In the genomic region with DNA sequence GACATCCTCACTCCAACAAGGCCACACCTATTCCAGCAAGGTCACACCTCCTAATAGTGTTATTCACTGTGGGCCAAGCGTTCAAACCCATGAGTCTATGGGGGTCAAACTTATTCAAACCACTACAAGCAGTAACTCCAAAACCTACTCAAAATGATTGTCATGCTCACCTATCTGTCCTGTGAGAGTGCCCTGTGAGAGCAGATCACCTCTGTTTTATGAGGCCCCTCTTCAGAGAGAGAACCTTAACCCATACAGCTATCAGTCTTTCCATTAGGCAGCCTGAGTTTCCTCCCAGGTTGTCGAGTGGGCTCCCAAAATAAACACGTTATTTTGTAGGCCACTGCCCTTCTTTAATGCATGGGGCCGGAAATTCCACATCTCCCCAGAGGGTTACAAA, we compare ENCODE assay signal across 27 mouse cellular contexts. TPM values are rescaled to one million over a fixed set of nuclear protein-coding genes. Genes with fewer than 3 reads are reported as not detected.
DNase-seq lines count a peak whose midpoint lies in the region; ATAC-seq and TF ChIP-seq lines count a peak whose summit lies in the region.
"Had no signal": no experiment of that assay in that cellular context is flagged by ENCODE, and none has a peak within 500 bp of the region (broad histone marks: within the 10 kb centered on the region; RNA-seq: fewer than 3 reads in every experiment).

No protein-coding gene starts in this region.

- peaks cover 35% of the 10 kb centered on the region for H3K36me3 ChIP-seq in kidney, embryonic 15.5 days
- no peaks in the 10 kb centered on the region for H3K36me3 ChIP-seq in midbrain, embryonic 11.5 days (ENCODE audit: control insufficient read depth, insufficient read depth, low read length)
- no peaks in the 10 kb centered on the region for H3K36me3 ChIP-seq in midbrain, embryonic 16.5 days (ENCODE audit: control insufficient read depth, insufficient read depth, low read length)
- peaks cover 11% of the 10 kb centered on the region for H3K36me3 ChIP-seq in myocyte (ENCODE audit: control insufficient read depth, insufficient read depth)

- no peaks in the 10 kb centered on the region for H3K9me3 ChIP-seq in kidney, embryonic 15.5 days (replicated peaks)
- no peaks in the 10 kb centered on the region for H3K9me3 ChIP-seq in midbrain, embryonic 11.5 days (ENCODE audit: control insufficient read depth, low read length)
- no peaks in the 10 kb centered on the region for H3K9me3 ChIP-seq in midbrain, embryonic 16.5 days (replicated peaks; ENCODE audit: control insufficient read depth, low read length, poor library complexity, severe bottlenecking)
- H3K9me3 ChIP-seq: embryonic facial prominence, embryonic 12.5 days; embryonic facial prominence, embryonic 15.5 days; forebrain, embryonic 12.5 days; forebrain, embryonic 15.5 days; heart, embryonic 15.5 days had no signal

- no peaks in the 10 kb centered on the region for H3K27me3 ChIP-seq in kidney, embryonic 15.5 days
- no peaks in the 10 kb centered on the region for H3K27me3 ChIP-seq in midbrain, embryonic 11.5 days (ENCODE audit: control insufficient read depth, insufficient read depth, low read length)
- no peaks in the 10 kb centered on the region for H3K27me3 ChIP-seq in midbrain, embryonic 16.5 days (ENCODE audit: control insufficient read depth, insufficient read depth, low read depth, low read length)
- H3K27me3 ChIP-seq in myocyte (ENCODE audit: control insufficient read depth, insufficient read depth, insufficient read length), result no peaks in the 10 kb centered on the region
- H3K27me3 ChIP-seq: embryonic facial prominence, embryonic 12.5 days; embryonic facial prominence, embryonic 15.5 days; forebrain, embryonic 12.5 days; forebrain, embryonic 15.5 days; heart, embryonic 15.5 days had no signal

- TF ChIP-seq CTCF in embryonic fibroblast, embryonic 13.5 days (IDR thresholded peaks at IDR 0.05; ENCODE audit: borderline replicate concordance, insufficient read depth, low read length), result no peak

- H3K4me1 ChIP-seq in kidney, embryonic 15.5 days, result 0 out of 2 replicates have a peak, but pooled peaks cover 4% of the 10 kb centered on the region
- no peaks in the 10 kb centered on the region; the same call in 1 of the 2 replicates for H3K4me1 ChIP-seq in midbrain, embryonic 11.5 days (ENCODE audit: control insufficient read depth, insufficient read depth, low read length)
- 0 out of 2 replicates have a peak, but pooled peaks cover 2% of the 10 kb centered on the region for H3K4me1 ChIP-seq in midbrain, embryonic 16.5 days (ENCODE audit: control insufficient read depth, insufficient read depth, low read length)
- peaks cover 19% of the 10 kb centered on the region for H3K4me1 ChIP-seq in embryonic fibroblast, embryonic 13.5 days (ENCODE audit: control insufficient read depth, insufficient read depth, low read length)
- H3K4me1 ChIP-seq: embryonic facial prominence, embryonic 12.5 days; embryonic facial prominence, embryonic 15.5 days had no signal

- H3ac ChIP-seq in myocyte (ENCODE audit: control insufficient read depth, insufficient read length), result no peak overlapping the region

- no peak overlapping the region for H3K27ac ChIP-seq in kidney, embryonic 15.5 days
- H3K27ac ChIP-seq in midbrain, embryonic 11.5 days (ENCODE audit: low read depth, low read length), result no peak overlapping the region
- no peak overlapping the region for H3K27ac ChIP-seq in midbrain, embryonic 16.5 days (ENCODE audit: low read length)
- H3K27ac ChIP-seq in embryonic fibroblast, embryonic 13.5 days (ENCODE audit: insufficient read depth, low read length), result peak overlapping the region; percentile 97; the same call in 1 of the 2 replicates
- H3K27ac ChIP-seq: embryonic facial prominence, embryonic 12.5 days; embryonic facial prominence, embryonic 15.5 days; forebrain, embryonic 12.5 days; forebrain, embryonic 15.5 days; heart, embryonic 15.5 days; hindbrain, embryonic 14.5 days; hindbrain, postnatal 0 days had no signal

- no peak for TF ChIP-seq POLR2A in embryonic fibroblast, embryonic 13.5 days (IDR thresholded peaks at IDR 0.05; ENCODE audit: low read depth, low read length)
- TF ChIP-seq POLR2A in myocyte (IDR thresholded peaks at IDR 0.05; ENCODE audit: insufficient read length, low read depth), result no peak

- H3K79me2 ChIP-seq in myocyte (ENCODE audit: control insufficient read depth, insufficient read depth), result no peaks in the 10 kb centered on the region

- 44% methylated on average over 4 of the region's 4 CpGs for WGBS in kidney, embryonic 15.5 days
- 75% methylated on average over 4 of the region's 4 CpGs for WGBS in midbrain, embryonic 11.5 days
- WGBS in midbrain, embryonic 16.5 days, result 77% methylated on average over 4 of the region's 4 CpGs

- H3K9ac ChIP-seq in kidney, embryonic 15.5 days, result no peak overlapping the region
- no peak overlapping the region for H3K9ac ChIP-seq in midbrain, embryonic 11.5 days (ENCODE audit: low read length)
- no peak overlapping the region for H3K9ac ChIP-seq in midbrain, embryonic 16.5 days (ENCODE audit: low read depth, low read length)
- H3K9ac ChIP-seq: embryonic facial prominence, embryonic 12.5 days; embryonic facial prominence, embryonic 15.5 days; forebrain, embryonic 12.5 days; forebrain, embryonic 15.5 days; heart, embryonic 15.5 days; hindbrain, embryonic 14.5 days had no signal

- no peak overlapping the region for H3K4me3 ChIP-seq in kidney, embryonic 15.5 days (replicated peaks)
- H3K4me3 ChIP-seq in midbrain, embryonic 11.5 days (ENCODE audit: low read depth, low read length), result no peak overlapping the region
- H3K4me3 ChIP-seq in midbrain, embryonic 16.5 days (ENCODE audit: low read depth, low read length), result no peak overlapping the region
- H3K4me3 ChIP-seq in embryonic fibroblast, embryonic 13.5 days (ENCODE audit: insufficient read depth, low read length), result no peak overlapping the region
- no peak overlapping the region for H3K4me3 ChIP-seq in myocyte
- H3K4me3 ChIP-seq: embryonic facial prominence, embryonic 12.5 days; embryonic facial prominence, embryonic 15.5 days; erythroblast, embryonic 14.5 days; forebrain, embryonic 12.5 days; forebrain, embryonic 15.5 days; heart, embryonic 15.5 days had no signal

- no peak for DNase-seq in kidney, adult 11 months
- peak; percentile 53 for DNase-seq in midbrain, embryonic 11.5 days (ENCODE audit: low spot score, missing footprints)
- DNase-seq in cerebellum, adult 8-10 months, result no peak
- no peak for DNase-seq in spleen, postnatal 36 days (ENCODE audit: low spot score in 2 of 2)
- DNase-seq: adrenal gland, adult 8-10 months; adrenal gland, postnatal 25 days; cerebellum, adult 18-20 months; cerebellum, adult 9-11 months; cerebellum, postnatal 25 days; gastrocnemius, postnatal 25 days; heart, adult 18-20 months; heart, postnatal 14 days; heart, postnatal 4 days had no signal

- ATAC-seq in kidney, embryonic 15.5 days (replicated peaks; ENCODE audit: low FRiP score), result 0 out of 2 replicates have a peak, but pooled peaks have one; percentile 18
- ATAC-seq in midbrain, embryonic 11.5 days (ENCODE audit: low FRiP score), result no peak
- no peak for ATAC-seq in midbrain, embryonic 16.5 days
- ATAC-seq: activated CD4-positive, CD25-positive, alpha-beta regulatory T cell, adult 4 months; CD4-positive, CD25-positive, alpha-beta regulatory T cell, adult 4 months; forebrain, embryonic 15.5 days; hindbrain, postnatal 0 days had no signal

- no peak overlapping the region for H3K4me2 ChIP-seq in kidney, embryonic 15.5 days
- H3K4me2 ChIP-seq in midbrain, embryonic 11.5 days, result no peak overlapping the region
- no peak overlapping the region for H3K4me2 ChIP-seq in midbrain, embryonic 16.5 days (ENCODE audit: low read length)
- peak overlapping the region; percentile 18 for H3K4me2 ChIP-seq in myocyte (ENCODE audit: low read depth)
- H3K4me2 ChIP-seq: embryonic facial prominence, embryonic 12.5 days; embryonic facial prominence, embryonic 15.5 days; forebrain, embryonic 12.5 days; forebrain, embryonic 15.5 days; heart, embryonic 15.5 days; hindbrain, embryonic 14.5 days had no signal

TF ChIP-seq in myocyte, 11 proteins besides CTCF, POLR2A, EP300 and RAD21:
- TF ChIP-seq MAX (IDR thresholded peaks at IDR 0.05; ENCODE audit: low read depth) (no peak), MYOD1 (IDR thresholded peaks at IDR 0.05; ENCODE audit: control insufficient read depth in 1 of 3, insufficient read length in 2 of 3, low read depth in 2 of 3) (no peak), SRF (IDR thresholded peaks at IDR 0.05; ENCODE audit: control insufficient read depth, insufficient read length, low read depth) (no peak), POLR2AphosphoS2 (IDR thresholded peaks at IDR 0.05; ENCODE audit: insufficient read length, low read depth) (no peak), E2F4 (IDR thresholded peaks at IDR 0.05; ENCODE audit: insufficient read depth) (no peak)

RNA-seq across cellular contexts. Expression of a gene that starts 32.3 kb away (rescaled TPM):
- polyA plus RNA-seq in kidney, embryonic 15.5 days (2015; fragmentation: Nextera tagmentation; extraction: Ambion mirVana), result 618 and 674 TPM in 2 replicates
- polyA plus RNA-seq in midbrain, embryonic 11.5 days (2014; fragmentation: Nextera tagmentation; extraction: Ambion mirVana), result 414 and 426 TPM in 2 replicates
- polyA plus RNA-seq in midbrain, embryonic 16.5 days (2015; fragmentation: Nextera tagmentation; extraction: Ambion mirVana), result 525 and 552 TPM in 2 replicates
- polyA plus RNA-seq in embryonic fibroblast, embryonic 13.5 days (2011; ENCODE audit: insufficient read length, low read depth, missing spikeins), result 653 and 674 TPM in 2 replicates
- 264 TPM for polyA plus RNA-seq in myocyte (2012; fragmentation: generic; extraction: Trizol)

RNA-seq across cellular contexts. Expression of a gene that starts 32.4 kb away (rescaled TPM):
- polyA plus RNA-seq in kidney, embryonic 15.5 days (2015; fragmentation: Nextera tagmentation; extraction: Ambion mirVana), result 12.5 and 13.0 TPM in 2 replicates
- polyA plus RNA-seq in midbrain, embryonic 11.5 days (2014; fragmentation: Nextera tagmentation; extraction: Ambion mirVana), result 16.5 and 16.9 TPM in 2 replicates
- 13.9 and 14.5 TPM in 2 replicates for polyA plus RNA-seq in midbrain, embryonic 16.5 days (2015; fragmentation: Nextera tagmentation; extraction: Ambion mirVana)
- 75.7 and 83.7 TPM in 2 replicates for polyA plus RNA-seq in embryonic fibroblast, embryonic 13.5 days (2011; ENCODE audit: insufficient read length, low read depth, missing spikeins)
- polyA plus RNA-seq in myocyte (2012; fragmentation: generic; extraction: Trizol), result 16.2 TPM
